Mouse (Mus musculus): ENCODE data around the gene Cacng4.

Cacng4 gene

GRCm38 (mm10) chr11:107720264-107721021, 73.9 kb downstream of the Cacng4 start:
- in situ Hi-C loops (cut with MseI, MboI): no loop called here

GRCm38 (mm10) chr11:107716332-107716938, 77.9 kb downstream of the Cacng4 start, which contains the start of gene Cacng1:
Gene Cacng1, minus strand, starts transcription at chr11:107716522.
- in situ Hi-C loops (cut with MseI, MboI): no loop called here

- in situ Hi-C loops (cut with MseI, MboI): no loop called here
Measured at GRCm38 (mm10) chr11:107714368-107714767, 80.0 kb downstream of the Cacng4 start.

- in situ Hi-C loops (cut with MseI, MboI): no loop called here
Measured at GRCm38 (mm10) chr11:107710379-107710778, 84.0 kb downstream of the Cacng4 start.

GRCm38 (mm10) chr11:107707897-107708610, 86.3 kb downstream of the Cacng4 start:
- in situ Hi-C loops (cut with MseI, MboI): no loop called here

- in situ Hi-C loops (cut with MseI, MboI): no loop called here
Measured at GRCm38 (mm10) chr11:107705476-107706074, 88.8 kb downstream of the Cacng4 start.

- in situ Hi-C loops (cut with MseI, MboI): no loop called here
Measured at GRCm38 (mm10) chr11:107705060-107705459, 89.3 kb downstream of the Cacng4 start.

GRCm38 (mm10) chr11:107703272-107704134, 90.9 kb downstream of the Cacng4 start:
- in situ Hi-C loops (cut with MseI, MboI): no loop called here

GRCm38 (mm10) chr11:107699967-107700366, 94.4 kb downstream of the Cacng4 start:
- in situ Hi-C loops (cut with MseI, MboI): no loop called here

- in situ Hi-C loops (cut with MseI, MboI): no loop called here
Measured at GRCm38 (mm10) chr11:107693338-107693737, 101.0 kb downstream of the Cacng4 start.

GRCm38 (mm10) chr11:107691569-107691968, 102.8 kb downstream of the Cacng4 start:
- in situ Hi-C loops (cut with MseI, MboI): no loop called here

- in situ Hi-C loops (cut with MseI, MboI): no loop called here
Measured at GRCm38 (mm10) chr11:107688480-107688879, 105.9 kb downstream of the Cacng4 start.

- in situ Hi-C loops (cut with MseI, MboI): no loop called here
Measured at GRCm38 (mm10) chr11:107686290-107686689, 108.1 kb downstream of the Cacng4 start.

- in situ Hi-C loops (cut with MseI, MboI): no loop called here
Measured at GRCm38 (mm10) chr11:107683544-107684465, 110.6 kb downstream of the Cacng4 start.

GRCm38 (mm10) chr11:107682694-107683355, 111.5 kb downstream of the Cacng4 start:
- in situ Hi-C loops (cut with MseI, MboI): no loop called here
